Mouse (Mus musculus) left cerebral cortex, postnatal 36 days (tissue): Measurements from ENCODE around the gene Cntln. TPM values are rescaled to one million over a fixed set of nuclear protein-coding genes. Genes with fewer than 3 reads are reported as not detected.

Experiments used
- total RNA-seq, 2 experiments: library from RNA; stranded (reverse); gene quantifications; 2 replicates each; pipeline ENCODE4 v1.2.3; 2021

Cntln gene
- total RNA-seq, 2 experiments from 2014 or later, result 8.1 to 8.4 TPM

Other genes starting within 250 kb of the Cntln start
- gene Bnc2, start 209.0 kb upstream of the Cntln start, total RNA-seq, result 1 to 10 TPM; 1.3 to 3.1 TPM